Mouse (Mus musculus) cortical plate, adult 2 months (tissue): ENCODE measurements at regions not wholly inside any gene's neighbourhood (a gene's known extent, or its start where the extent isn't known, plus 50 kb on each side); places are given as distances from the start of the nearest gene placed in this dataset.

Experiments used
- CTCF ChIP-seq: fragments of 200-500 bp; IDR thresholded peaks from 2 replicates; pipeline ENCODE4 v1.5.1; 2011; ENCODE audit warnings: mild to moderate bottlenecking, control low read depth, low read length; ENCODE audit not compliant: insufficient read depth; ENCODE audit errors: extremely low read depth
- POLR2A ChIP-seq: fragments of 200-500 bp; IDR thresholded peaks from 2 replicates; pipeline ENCODE4 v1.6.1; 2011; ENCODE audit warnings: mild to moderate bottlenecking, low read length, control low read depth; ENCODE audit not compliant: insufficient read depth; ENCODE audit errors: extremely low read depth

DNA sequence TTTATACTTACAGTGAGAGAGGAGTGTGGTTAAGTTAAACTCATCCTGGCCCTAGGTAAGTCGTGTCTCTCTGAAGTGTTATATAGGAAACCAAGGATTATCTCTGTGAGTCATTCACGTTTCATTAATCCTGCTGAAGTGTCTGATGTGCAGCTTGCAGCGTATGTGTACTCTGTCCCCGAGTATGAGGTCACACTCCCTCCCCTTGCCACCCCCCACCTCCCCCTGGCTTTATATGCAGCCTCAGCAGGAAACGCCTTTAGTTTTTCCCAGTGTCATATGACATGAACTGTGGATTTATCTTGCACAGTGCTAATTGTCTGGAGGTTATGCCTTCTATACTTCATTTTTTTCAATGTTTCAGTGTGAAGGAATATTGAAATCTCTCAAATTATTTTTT lies 1058.5 kb downstream of the Sorcs1 start:
- TF ChIP-seq CTCF (no peak), POLR2A (no peak)
